Mouse (Mus musculus): ENCODE data around the gene Cc2d1b.

Cc2d1b gene

GRCm38 (mm10) chr4:108664407-108664806 lies 44.7 kb downstream of the Cc2d1b start:
- DNase-seq (ENCODE audit: low spot score): no peak

Data from yolk sac, embryonic 10.5 days (tissue).